Mouse (Mus musculus) heart, adult 2 months (tissue): ENCODE measurements around the gene Zfp644. TPM values are rescaled to one million over a fixed set of nuclear protein-coding genes. Genes with fewer than 3 reads are reported as not detected.

Source experiments
- DNase-seq, 2 experiments: peaks; one replicate each; pipeline ENCODE4 v3.0.0; 2021
- H3K27ac ChIP-seq: fragments of 200-600 bp; 2 replicates; pipeline ENCODE4 v1.8.1; 2022
- H3K27me3 ChIP-seq: fragments of 200-500 bp; 2 replicates; pipeline ENCODE4 v1.6.1; 2012; ENCODE audit warnings: mild to moderate bottlenecking, low read length, inconsistent platforms, mixed read lengths; ENCODE audit not compliant: control insufficient read depth, insufficient read depth
- H3K36me3 ChIP-seq: fragments of 200-500 bp; 2 replicates; pipeline ENCODE4 v1.6.1; 2012; ENCODE audit warnings: low read length, inconsistent platforms; ENCODE audit not compliant: control insufficient read depth, insufficient read depth
- H3K4me1 ChIP-seq: fragments of 200-500 bp; 2 replicates; pipeline ENCODE4 v1.6.1; 2011; ENCODE audit warnings: low read length; ENCODE audit not compliant: control insufficient read depth, insufficient read depth
- H3K4me3 ChIP-seq: fragments of 200-600 bp; 2 replicates; pipeline ENCODE4 v1.8.1; 2022
- H3K79me2 ChIP-seq: fragments of 200-500 bp; replicated peaks from 2 replicates; pipeline ENCODE4 v1.6.1; 2012; ENCODE audit warnings: mild to moderate bottlenecking, inconsistent platforms, low read length, moderate library complexity, mixed read lengths; ENCODE audit not compliant: control insufficient read depth, insufficient read depth
- H3K9ac ChIP-seq: fragments of 200-500 bp; 2 replicates; pipeline ENCODE4 v1.6.1; 2012; ENCODE audit warnings: low read depth, mild to moderate bottlenecking, control low read depth, inconsistent platforms, low read length, mixed read lengths
- CTCF ChIP-seq: fragments of 200-600 bp; IDR thresholded peaks from 2 replicates; pipeline ENCODE4 v1.8.1; 2022; ENCODE audit warnings: antibody characterized with exemption, mild to moderate bottlenecking, moderate library complexity
- EP300 ChIP-seq: fragments of 200-500 bp; IDR thresholded peaks from 2 replicates; pipeline ENCODE4 v1.6.1; 2011; ENCODE audit warnings: low read depth, low read length, control low read depth; ENCODE audit not compliant: insufficient read depth
- POLR2A ChIP-seq: fragments of 200-500 bp; IDR thresholded peaks from 2 replicates; pipeline ENCODE4 v1.6.1; 2011; ENCODE audit warnings: mild to moderate bottlenecking, low read depth, low read length, control low read depth; ENCODE audit not compliant: insufficient read depth
- WGBS: fragments of 180-500 bp; shearing (Covaris S2); methylation state at CpG from one replicate; pipeline ENCODE4 v1.1.7; 2018; 5-methylcytosine and 5-hydroxymethylcytosine counted together
- intact Hi-C: fragments of 180-260 bp; cut with DNase I; formaldehyde crosslinking; loops from one replicate; pipeline ENCODE4 v1.15.1; 2025
- polyA plus RNA-seq: library from polyadenylated mRNA; depleted of rRNA; stranded (reverse); fragments of >200 nt; gene quantifications from 2 replicates; pipeline ENCODE4 v1.2.3, GENCODE M21; 2012
- total RNA-seq, 2 experiments: library from RNA; stranded (reverse); gene quantifications; 2 replicates each; pipeline ENCODE4 v1.2.3; 2021

Gene Zfp644
- total and polyA plus RNA-seq, 3 experiments = 9.5 to 58.9 (median 53.7) TPM

- no peaks in the 10 kb centered on the region for H3K27me3 ChIP-seq
- H3K4me3 ChIP-seq = no peak overlapping the region
- intact Hi-C loops = loop anchor here (5.0 kb wide), 1 partner anchor 190 kb away; no protein-coding TSS in a partner anchor
- TF ChIP-seq EP300 (no peak), POLR2A (no peak), CTCF (no peak)
- WGBS = 81% methylated on average over 4 of the region's 4 CpGs
- no peaks in the 10 kb centered on the region; the same call in 1 of the 2 replicates for H3K79me2 ChIP-seq
- no peak for DNase-seq
- peaks cover 1% of the 10 kb centered on the region for H3K4me1 ChIP-seq
- H3K9ac ChIP-seq = no peak overlapping the region
- no peak overlapping the region for H3K27ac ChIP-seq
- H3K36me3 ChIP-seq = no peaks in the 10 kb centered on the region; the same call in 1 of the 2 replicates
Observed at GRCm38 (mm10) chr5:106652220-106652753, 44.8 kb downstream of the Zfp644 start.

DNA sequence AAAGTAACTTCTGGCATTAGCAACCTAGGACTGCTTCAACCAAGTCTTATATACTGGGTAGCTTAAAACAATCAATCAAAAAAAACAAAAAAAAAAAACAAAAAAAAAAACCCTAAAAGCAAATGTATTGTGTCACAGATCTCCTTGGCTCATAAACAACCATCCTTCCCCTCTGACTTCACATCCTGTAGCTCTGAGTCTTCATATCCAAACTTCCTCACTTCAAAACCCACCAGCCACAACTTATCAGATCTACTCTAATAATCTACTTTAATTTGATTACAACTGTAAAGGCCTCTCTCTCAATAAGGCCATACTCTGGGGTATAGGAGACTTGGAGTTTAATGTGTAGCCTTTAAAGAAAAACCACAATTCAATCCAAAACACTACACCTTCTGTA is 47.1 kb downstream of the Zfp644 start:
- TF ChIP-seq CTCF (no peak), EP300 (no peak), POLR2A (no peak)
- H3K36me3 ChIP-seq = no peaks in the 10 kb centered on the region; the same call in 1 of the 2 replicates
- H3K79me2 ChIP-seq = no peaks in the 10 kb centered on the region; the same call in 1 of the 2 replicates
- H3K27ac ChIP-seq = no peak overlapping the region
- H3K27me3 ChIP-seq = no peaks in the 10 kb centered on the region
- intact Hi-C loops = loop anchor here (5.0 kb wide), 2 partner anchors 188 to 283 kb away; no protein-coding TSS in a partner anchor
- H3K9ac ChIP-seq = no peak overlapping the region
- H3K4me3 ChIP-seq = no peak overlapping the region
- no peak for DNase-seq
- H3K4me1 ChIP-seq = no peaks in the 10 kb centered on the region; the same call in 1 of the 2 replicates

DNA sequence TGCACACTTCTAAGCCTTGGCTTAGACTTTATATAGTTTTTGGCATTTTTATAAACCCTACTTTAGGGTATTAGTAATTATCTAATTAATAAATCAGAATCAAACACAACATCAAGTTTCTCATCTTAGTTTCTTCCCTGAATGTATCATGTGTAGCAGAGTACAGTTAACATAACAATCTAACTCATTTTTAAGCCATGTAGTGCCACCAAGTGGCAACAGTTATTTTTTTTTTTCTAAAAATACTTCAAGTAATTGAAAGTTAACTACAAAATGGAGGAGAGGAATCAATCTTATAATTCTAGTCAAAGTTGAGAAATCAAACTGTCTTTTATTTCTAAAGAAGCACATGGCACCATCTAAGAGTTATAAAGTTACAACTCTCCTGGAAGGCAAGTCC is 47.6 kb downstream of the Zfp644 start:
- TF ChIP-seq CTCF (peak; percentile 60), EP300 (no peak), POLR2A (no peak)
- Histone ChIP-seq H3K27me3 (no peaks in the 10 kb centered on the region), H3K4me1 (no peaks in the 10 kb centered on the region; the same call in 1 of the 2 replicates), H3K36me3 (no peaks in the 10 kb centered on the region; the same call in 1 of the 2 replicates), H3K79me2 (no peaks in the 10 kb centered on the region; the same call in 1 of the 2 replicates), H3K4me3 (no peak overlapping the region), H3K27ac (no peak overlapping the region), H3K9ac (no peak overlapping the region)
- no peak for DNase-seq
- intact Hi-C loops = loop anchor here (5.0 kb wide), 1 partner anchor 282 kb away; no protein-coding TSS in a partner anchor

- no peak for DNase-seq
- no peaks in the 10 kb centered on the region; the same call in none of the 2 replicates for H3K4me1 ChIP-seq
- 82% methylated on average over 4 of the region's 4 CpGs for WGBS
- intact Hi-C loops = no loop called here
- H3K27me3 ChIP-seq = no peaks in the 10 kb centered on the region
- H3K27ac ChIP-seq = no peak overlapping the region
- H3K4me3 ChIP-seq = no peak overlapping the region
- peaks cover 2% of the 10 kb centered on the region for H3K79me2 ChIP-seq
- peaks cover 3% of the 10 kb centered on the region for H3K36me3 ChIP-seq
- H3K9ac ChIP-seq = no peak overlapping the region
- TF ChIP-seq EP300 = no peak
- no peak for TF ChIP-seq CTCF
- no peak for TF ChIP-seq POLR2A
Observed at GRCm38 (mm10) chr5:106643434-106643833, 53.7 kb downstream of the Zfp644 start.

DNA sequence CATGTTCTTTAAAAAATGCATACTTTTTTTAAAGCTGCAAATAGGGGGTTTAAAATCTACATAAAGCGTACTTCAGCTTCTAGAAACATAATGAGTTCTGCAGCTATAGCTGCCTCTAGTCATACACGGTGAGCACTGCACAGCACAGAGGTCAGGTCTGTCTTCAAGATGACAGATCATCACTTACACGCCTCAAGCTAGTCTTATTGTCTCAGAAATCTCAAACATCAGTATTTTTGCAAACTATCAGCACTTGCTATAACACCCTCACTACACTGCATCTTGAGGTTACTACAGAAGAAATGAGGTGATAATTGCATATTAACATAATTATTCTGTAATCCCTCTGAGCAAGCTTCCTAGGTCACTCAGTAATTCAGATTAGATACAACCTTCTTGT is 55.2 kb downstream of the Zfp644 start:
- no peaks in the 10 kb centered on the region for H3K27me3 ChIP-seq
- H3K36me3 ChIP-seq = peaks cover 3% of the 10 kb centered on the region
- no peak overlapping the region for H3K4me3 ChIP-seq
- H3K27ac ChIP-seq = no peak overlapping the region
- WGBS = 86% methylated on average over 3 of the region's 3 CpGs
- TF ChIP-seq POLR2A = no peak
- no peak for TF ChIP-seq EP300
- TF ChIP-seq CTCF = no peak
- no peaks in the 10 kb centered on the region; the same call in 1 of the 2 replicates for H3K4me1 ChIP-seq
- peaks cover 2% of the 10 kb centered on the region for H3K79me2 ChIP-seq
- intact Hi-C loops = no loop called here
- DNase-seq = no peak
- no peak overlapping the region for H3K9ac ChIP-seq

DNA sequence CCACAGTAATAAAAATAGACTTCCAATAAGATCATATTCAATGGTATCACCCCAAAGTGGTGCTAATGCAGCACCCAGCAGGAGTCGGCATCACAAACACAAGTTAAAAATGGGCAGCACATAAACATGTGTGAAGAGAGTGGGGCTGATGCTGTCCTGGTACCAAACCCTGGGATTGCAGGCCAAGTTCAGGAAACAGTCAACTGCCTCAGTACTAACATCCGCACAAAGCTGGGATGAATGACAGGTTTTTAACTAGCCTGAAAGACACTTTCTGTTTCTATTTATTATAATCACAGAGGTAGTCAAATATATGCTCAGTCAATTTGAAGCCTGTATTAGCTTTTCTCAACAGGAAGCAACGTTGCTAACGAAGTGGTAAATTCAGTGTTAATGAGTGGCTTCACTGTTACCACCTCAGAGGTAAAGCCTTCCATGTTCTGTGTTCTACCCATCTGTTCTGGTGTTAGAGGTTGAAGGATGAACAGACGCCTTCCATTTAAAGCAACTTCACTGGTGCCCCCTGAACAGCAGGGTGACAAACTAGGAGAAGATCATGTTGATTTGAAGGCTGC is 56.8 kb downstream of the Zfp644 start:
- H3K79me2 ChIP-seq = peaks cover 2% of the 10 kb centered on the region
- no peak for DNase-seq
- H3K27me3 ChIP-seq = no peaks in the 10 kb centered on the region
- 62% methylated on average over 5 of the region's 5 CpGs for WGBS
- TF ChIP-seq EP300 (no peak), CTCF (no peak), POLR2A (no peak)
- peaks cover 7% of the 10 kb centered on the region for H3K36me3 ChIP-seq
- H3K9ac ChIP-seq = no peak overlapping the region
- no peak overlapping the region for H3K27ac ChIP-seq
- intact Hi-C loops = no loop called here
- no peaks in the 10 kb centered on the region; the same call in 1 of the 2 replicates for H3K4me1 ChIP-seq
- no peak overlapping the region for H3K4me3 ChIP-seq
